Mouse (Mus musculus) embryo, embryonic 10.5 days (tissue): ENCODE data around the gene Fam47e.
"Not testable (repeated sequence)": the region's sequence is repeated elsewhere in the genome, so short reads cannot be mapped to it uniquely, and the experiment has no call there.

Experiments
- DNase-seq: peaks from one replicate; pipeline ENCODE4 v3.0.0-alpha.2; 2015; ENCODE audit warnings: low spot score

Gene Fam47e

DNA sequence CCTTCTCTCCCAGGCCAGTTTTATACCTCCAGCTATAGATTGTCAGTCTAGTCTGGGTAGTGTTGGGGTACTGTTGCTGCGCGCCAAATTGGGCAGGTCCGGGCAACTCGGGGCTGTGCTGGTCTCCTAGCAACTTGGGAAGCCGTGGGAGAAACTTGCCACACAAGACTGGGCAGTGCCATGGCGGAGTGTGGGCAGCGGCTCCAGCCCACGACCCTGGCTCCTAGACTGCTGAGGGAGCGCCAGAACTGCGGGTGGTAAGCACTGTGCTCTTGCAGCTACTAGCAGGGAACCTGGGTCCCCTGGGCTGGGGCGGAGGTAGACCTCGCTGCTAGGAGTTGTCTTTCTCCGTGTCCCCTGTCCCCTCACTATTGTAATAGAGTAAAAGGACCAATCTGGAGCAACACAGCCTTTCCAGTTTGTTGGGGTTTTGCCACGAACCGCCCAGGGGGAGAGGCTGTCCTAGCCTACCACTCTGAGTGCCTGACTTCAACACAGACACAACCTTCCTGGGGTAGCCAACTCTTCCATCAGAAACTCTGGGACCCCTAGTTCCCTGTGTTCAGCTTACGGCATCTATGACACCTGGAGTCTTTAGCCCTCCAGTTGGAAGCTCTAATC lies at the start of gene Fam47e:
Gene Fam47e, plus strand, starts transcription at position 179 of the 621 bp plus-strand sequence.
- DNase-seq = no peak

GRCm38 (mm10) chr5:92505402-92505865 lies 49.4 kb upstream of the Fam47e start:
- peak; percentile 95 for DNase-seq

DNA sequence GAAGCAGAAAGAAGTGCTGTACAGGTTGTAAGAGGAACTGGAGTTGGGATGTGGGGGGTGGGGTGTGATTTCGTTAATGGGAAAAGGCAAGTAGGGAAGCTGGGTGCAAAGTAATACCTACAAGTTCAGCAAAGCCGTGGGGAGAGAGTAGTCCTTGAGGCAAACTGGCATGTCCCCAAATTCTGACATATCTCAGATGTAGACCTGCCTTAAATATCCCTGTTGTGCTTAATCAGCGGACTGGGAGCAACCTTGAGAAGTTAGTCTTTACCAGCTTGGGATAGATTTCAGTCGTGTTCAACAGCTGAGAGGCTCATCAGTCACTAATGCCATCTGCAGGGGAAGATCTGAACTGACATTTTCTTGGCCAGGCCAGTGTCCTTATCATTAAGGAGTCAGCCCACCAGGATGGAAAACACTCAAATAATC lies 48.6 kb upstream of the Fam47e start:
- peak; percentile 76 for DNase-seq

DNA sequence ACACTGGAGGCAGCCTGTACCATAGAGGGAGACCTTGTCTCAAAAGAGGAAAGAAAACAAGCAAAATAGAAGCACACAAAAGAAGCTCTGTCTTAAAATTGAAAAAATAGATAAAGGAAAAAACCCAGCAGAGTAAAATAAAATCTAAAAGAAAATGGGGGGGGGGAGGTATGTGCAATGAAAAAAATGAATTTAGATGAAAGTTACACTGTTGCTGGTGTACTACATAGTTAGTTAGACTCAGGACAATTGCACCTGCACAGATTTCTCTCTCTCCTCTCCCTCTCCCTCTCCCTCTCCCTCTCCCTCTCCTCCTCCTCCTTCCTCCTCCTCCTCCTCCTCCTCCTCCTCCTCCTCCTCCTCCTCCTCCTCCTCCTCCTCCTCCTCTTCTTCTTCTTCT lies 48.1 kb upstream of the Fam47e start, which contains the start of gene Scarb2:
Gene Scarb2, minus strand, starts transcription at position 101 of the 400 bp plus-strand sequence.
- no peak for DNase-seq

- no peak for DNase-seq
Measured at GRCm38 (mm10) chr5:92508853-92509252, 46.0 kb upstream of the Fam47e start.

DNA sequence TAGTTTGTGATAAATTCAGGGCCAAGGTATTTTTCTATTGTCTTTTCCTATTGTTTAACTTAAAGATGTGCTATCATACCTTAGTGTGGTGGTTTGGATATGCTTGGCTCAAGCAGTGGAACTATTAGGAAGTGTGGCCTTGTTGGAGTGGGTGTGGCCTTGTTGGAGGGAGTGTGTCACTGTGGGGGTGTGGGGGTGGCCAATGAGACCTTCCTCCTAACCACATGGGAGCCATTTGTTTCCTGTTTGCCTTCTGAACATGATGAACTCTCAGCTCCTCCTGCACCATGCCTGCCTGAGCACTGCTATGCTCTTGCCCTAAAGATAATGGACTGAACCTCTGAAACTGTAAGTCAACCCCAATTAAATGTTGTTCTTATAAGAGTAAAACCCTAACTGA lies 43.6 kb upstream of the Fam47e start:
- DNase-seq = no peak

DNA sequence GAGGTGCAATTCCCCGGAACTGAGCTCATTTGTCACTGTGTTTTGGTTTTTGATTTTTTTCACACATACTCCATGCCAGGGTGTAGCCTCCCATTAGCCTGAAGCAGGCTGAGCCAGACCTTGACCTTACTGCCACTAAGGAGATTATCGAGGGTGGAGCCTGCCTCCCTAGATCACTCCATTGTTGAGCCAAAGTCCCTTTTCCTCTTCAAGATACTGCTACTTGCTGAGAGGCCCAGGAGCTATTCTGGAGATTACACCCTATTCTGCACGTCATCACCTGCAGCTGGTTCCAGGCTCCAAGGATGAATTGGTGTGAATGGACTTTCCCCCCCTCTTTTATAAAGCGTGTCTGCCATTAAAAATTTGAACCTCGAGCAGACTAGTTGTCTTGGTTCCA lies 42.8 kb upstream of the Fam47e start:
- no peak for DNase-seq

GRCm38 (mm10) chr5:92521131-92521530 lies 33.7 kb upstream of the Fam47e start:
- not testable (repeated sequence) for DNase-seq

DNA sequence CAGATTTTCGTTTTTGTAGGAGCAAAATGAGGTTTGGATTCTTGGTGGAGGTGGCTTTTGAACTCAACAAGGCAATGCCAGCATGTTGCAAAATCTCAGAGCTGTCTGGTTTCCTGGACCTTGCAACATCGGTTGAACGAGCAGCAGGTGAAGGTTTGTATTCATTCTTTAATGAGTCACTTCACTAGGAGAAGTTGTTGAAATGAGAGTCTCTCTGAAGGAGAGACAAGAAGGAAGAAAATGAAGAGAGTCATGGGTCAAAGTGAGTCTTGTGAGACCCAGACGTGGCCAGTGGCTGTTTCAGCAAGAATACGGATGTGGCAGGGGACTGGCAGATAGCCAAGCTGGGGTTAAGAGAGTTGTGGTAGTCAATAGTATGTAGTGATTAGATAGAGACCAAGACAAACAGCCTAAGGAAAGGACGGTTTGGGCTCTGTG lies 30.0 kb upstream of the Fam47e start:
- DNase-seq = no peak

DNA sequence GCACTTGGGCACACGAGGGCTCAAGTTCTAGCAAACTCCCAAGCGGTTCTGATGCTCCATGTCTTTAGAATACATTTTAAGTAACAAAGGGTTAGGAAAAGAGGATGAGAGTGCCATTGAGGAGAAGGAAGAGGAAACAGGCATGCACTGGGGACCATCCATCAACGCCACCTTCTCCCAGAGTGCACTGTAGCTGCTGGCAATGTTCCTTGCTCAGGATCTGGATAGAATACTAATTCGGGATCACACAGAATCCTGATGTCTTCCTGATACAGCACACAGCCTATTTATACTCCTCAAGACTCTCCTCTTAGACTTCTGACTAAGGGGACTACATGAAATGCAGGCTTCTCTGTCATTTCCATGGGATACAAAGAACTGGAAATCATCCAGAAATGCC lies 15.2 kb upstream of the Fam47e start:
- DNase-seq = no peak

DNA sequence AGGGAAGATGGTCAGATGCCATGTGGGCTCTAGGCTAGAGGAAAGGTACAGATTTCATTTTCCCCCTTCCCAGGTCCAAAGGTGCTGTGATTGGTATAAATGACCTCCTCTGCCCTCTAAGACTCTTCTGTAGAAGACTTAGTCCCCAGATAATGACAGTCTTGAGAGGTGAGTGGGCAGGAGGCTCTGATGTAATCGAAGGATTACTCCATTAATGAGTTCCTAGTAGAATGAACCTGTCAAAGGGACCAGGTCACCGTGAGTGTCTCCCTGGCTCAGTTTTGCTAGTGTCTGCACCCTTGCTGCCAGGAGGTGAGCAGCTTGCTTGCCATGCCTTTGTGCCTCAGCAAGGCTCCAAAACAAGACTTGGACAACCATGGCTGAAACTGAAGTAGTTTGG lies 2.3 kb upstream of the Fam47e start:
- DNase-seq = no peak

GRCm38 (mm10) chr5:92553939-92554338 lies 930 bp upstream of the Fam47e start:
- DNase-seq = no peak

DNA sequence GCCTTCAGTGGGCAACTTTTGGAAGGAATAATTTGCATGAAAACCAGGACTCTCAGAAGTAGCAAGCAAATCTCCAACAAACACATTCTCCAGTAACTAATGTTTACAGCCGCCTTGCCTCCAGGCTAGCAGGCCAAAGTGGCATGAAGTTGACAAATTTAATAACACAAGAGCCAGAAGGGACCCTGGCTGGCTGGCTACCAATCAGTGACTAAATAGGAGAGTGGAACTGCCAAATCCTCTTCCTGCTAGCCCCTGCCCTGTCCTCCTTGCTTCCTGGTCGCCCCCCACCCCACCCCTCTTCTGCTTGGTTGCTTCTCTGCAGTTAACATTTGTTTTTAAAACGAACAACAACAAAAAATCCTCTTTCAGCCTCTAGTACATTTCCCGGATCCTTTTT lies 426 bp upstream of the Fam47e start:
- no peak for DNase-seq

- no peak for DNase-seq
Measured at GRCm38 (mm10) chr5:92555905-92556304, 1.0 kb downstream of the Fam47e start.

DNA sequence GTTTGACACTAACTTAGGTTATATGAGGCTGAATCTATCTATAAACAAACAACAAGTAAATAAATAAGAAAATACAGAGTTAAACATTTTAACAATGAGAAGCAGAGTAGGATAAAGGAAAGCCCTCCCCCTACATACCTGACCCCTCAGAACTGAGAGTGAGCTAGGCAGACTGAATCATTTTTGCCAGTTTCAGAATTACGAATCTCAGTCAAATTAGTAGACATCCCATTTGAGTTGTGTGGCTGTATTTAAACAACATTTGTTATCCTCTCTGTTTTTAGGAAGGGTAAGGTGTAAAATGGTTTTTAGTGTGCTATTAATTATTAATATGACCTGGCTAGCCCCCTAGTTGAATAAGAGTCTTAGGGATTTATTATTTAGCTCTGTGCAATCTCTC lies 2.6 kb downstream of the Fam47e start:
- no peak for DNase-seq

- DNase-seq = no peak
Measured at GRCm38 (mm10) chr5:92560201-92560600, 5.3 kb downstream of the Fam47e start.

DNA sequence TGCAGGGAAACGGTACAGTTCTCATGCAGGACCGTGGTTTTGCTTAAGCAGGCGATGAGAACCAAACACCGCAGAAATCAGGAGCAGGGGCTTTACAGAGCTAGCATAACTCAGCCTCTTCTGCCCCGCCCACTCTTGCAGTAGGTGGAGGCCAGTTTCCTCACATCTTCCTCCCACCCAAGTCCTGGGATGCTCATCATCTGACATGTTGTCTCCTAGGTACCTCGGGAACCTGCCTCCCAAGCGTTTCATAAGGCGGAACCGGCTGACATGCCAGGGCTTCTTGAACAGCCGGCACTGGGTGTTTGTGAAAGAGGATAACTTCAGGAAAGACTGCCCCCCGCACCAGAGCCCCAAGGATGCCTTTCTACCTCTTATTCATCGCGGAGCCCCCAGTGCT lies 7.1 kb downstream of the Fam47e start:
- no peak for DNase-seq

DNA sequence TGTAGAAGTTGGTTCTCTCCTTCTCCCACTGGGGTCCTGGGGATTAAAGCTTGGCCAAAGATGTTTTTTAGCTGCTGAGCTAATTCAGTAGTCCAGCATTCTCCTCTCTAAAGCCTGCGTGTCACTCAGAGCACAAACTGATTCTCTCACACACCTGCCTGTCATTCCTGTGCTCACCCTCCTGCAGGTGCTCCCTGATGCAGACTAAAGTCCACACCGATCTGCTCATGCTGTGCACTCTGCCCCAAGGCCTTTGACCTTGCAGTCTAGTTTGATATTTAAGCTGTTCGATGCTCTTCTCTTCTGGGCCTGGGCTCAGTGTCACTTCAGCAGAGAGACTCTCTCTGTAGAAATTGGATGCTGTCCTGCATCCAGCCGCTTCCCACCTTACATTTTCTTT lies 16.4 kb downstream of the Fam47e start:
- no peak for DNase-seq

DNA sequence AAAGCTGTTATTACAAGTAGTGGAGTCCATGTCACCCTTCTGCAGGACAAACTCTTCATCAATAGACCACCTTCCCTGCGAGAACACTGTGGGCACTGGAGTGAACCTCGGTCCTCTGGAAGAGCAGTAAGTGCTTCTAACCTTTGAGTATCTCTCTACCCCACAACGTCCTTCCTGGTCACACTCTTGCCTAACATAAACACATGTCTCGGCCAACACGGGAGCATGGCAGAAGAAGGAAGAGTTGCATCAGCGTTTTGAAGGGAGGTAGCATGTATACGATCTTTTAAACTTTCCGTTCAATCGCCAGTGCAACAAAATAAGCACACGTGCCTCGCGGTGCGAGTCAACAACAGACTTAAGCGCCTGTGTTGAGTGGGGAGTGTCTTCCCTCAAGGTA lies 24.7 kb downstream of the Fam47e start:
- DNase-seq = no peak

GRCm38 (mm10) chr5:92585932-92586331 lies 31.1 kb downstream of the Fam47e start:
- DNase-seq = peak; percentile 30

DNA sequence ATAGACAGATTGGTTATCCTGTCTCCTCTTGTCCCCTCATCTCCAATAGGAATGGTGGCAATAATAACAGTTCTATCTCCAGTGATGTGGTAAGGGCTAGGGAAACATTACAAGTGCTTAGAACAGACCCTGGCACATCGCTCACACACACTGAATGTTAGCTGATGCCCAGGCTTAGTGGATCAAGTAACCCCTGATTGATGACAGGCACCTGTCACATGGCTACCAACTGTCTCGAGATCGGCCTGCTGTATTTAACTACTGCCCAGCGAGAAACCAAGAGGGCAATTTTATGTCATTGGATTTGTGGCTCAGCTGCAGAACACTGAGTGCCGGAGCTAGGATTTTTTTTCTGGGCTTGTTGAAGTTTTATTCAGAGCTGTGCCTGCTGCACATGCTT lies 40.2 kb downstream of the Fam47e start:
- DNase-seq = no peak

- DNase-seq = no peak
Measured at GRCm38 (mm10) chr5:92596865-92597264, 42.0 kb downstream of the Fam47e start.

DNA sequence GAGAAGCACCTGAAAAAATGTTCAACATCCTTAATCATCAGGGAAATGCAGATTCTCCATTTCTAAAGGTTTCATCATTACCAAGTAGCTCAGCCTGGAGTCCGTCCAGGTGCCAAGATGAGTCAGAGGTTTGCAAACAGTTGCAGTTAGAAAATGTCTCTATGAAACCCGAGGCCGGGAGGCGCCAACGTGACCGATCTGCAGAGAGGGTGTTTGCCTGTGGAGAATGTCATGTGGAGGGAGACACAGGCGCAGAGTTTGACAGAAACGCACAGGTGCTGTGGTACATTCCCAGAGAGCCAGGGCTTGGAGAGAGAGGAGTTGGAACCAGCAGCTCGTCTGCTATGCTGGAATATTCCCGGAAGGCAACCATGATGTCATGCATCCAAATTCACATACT lies 44.2 kb downstream of the Fam47e start:
- DNase-seq = no peak
